Mouse (Mus musculus) kidney, adult 11 months (tissue): ENCODE measurements around the gene Grhl1.
"Not testable (repeated sequence)": the region's sequence is repeated elsewhere in the genome, so short reads cannot be mapped to it uniquely, and the experiment has no call there.

Source experiments
- DNase-seq: peaks from one replicate; pipeline ENCODE4 v3.0.0; 2022

Gene Grhl1

GRCm38 (mm10) chr12:24592055-24592454, 20.0 kb downstream of the Grhl1 start:
- DNase-seq = no peak

- DNase-seq = peak; percentile 57
Measured at GRCm38 (mm10) chr12:24592956-24593672, 21.0 kb downstream of the Grhl1 start.

- no peak for DNase-seq
Measured at GRCm38 (mm10) chr12:24597376-24597775, 25.3 kb downstream of the Grhl1 start.

- DNase-seq = no peak
Measured at GRCm38 (mm10) chr12:24599366-24599895, 27.3 kb downstream of the Grhl1 start.

GRCm38 (mm10) chr12:24600074-24600473, 28.0 kb downstream of the Grhl1 start:
- no peak for DNase-seq

GRCm38 (mm10) chr12:24600806-24601205, 28.7 kb downstream of the Grhl1 start:
- DNase-seq = peak; percentile 64

- peak; percentile 64 for DNase-seq
Measured at GRCm38 (mm10) chr12:24603266-24603665, 31.2 kb downstream of the Grhl1 start.

GRCm38 (mm10) chr12:24606166-24606565, 34.1 kb downstream of the Grhl1 start:
- DNase-seq = no peak

- no peak for DNase-seq
Measured at GRCm38 (mm10) chr12:24612591-24612990, 40.5 kb downstream of the Grhl1 start.

- no peak for DNase-seq
Measured at GRCm38 (mm10) chr12:24614452-24615075, 42.5 kb downstream of the Grhl1 start.

- DNase-seq = peak; percentile 52
Measured at GRCm38 (mm10) chr12:24615140-24615539, 43.1 kb downstream of the Grhl1 start.

- DNase-seq = no peak
Measured at GRCm38 (mm10) chr12:24619436-24619835, 47.4 kb downstream of the Grhl1 start.

- DNase-seq = no peak
Measured at GRCm38 (mm10) chr12:24623486-24624251, 51.6 kb downstream of the Grhl1 start.

GRCm38 (mm10) chr12:24626401-24626800, 54.3 kb downstream of the Grhl1 start:
- no peak for DNase-seq

GRCm38 (mm10) chr12:24627215-24627614, 55.1 kb downstream of the Grhl1 start:
- DNase-seq = peak; percentile 28

- DNase-seq = no peak
Measured at GRCm38 (mm10) chr12:24630220-24630619, 58.1 kb downstream of the Grhl1 start.

- DNase-seq = no peak
Measured at GRCm38 (mm10) chr12:24632404-24632803, 60.3 kb downstream of the Grhl1 start.

- no peak for DNase-seq
Measured at GRCm38 (mm10) chr12:24633753-24634191, 61.7 kb downstream of the Grhl1 start.

- DNase-seq = no peak
Measured at GRCm38 (mm10) chr12:24634212-24634611, 62.1 kb downstream of the Grhl1 start.

GRCm38 (mm10) chr12:24634648-24635047, 62.6 kb downstream of the Grhl1 start:
- no peak for DNase-seq

GRCm38 (mm10) chr12:24638787-24639186, 66.7 kb downstream of the Grhl1 start:
- DNase-seq = not testable (repeated sequence)

GRCm38 (mm10) chr12:24642370-24642802, 70.3 kb downstream of the Grhl1 start:
- DNase-seq = peak; percentile 90

- DNase-seq = no peak
Measured at GRCm38 (mm10) chr12:24644125-24644571, 72.1 kb downstream of the Grhl1 start.
